Mouse (Mus musculus) small intestine, adult 2 months (tissue): ENCODE data around the gene Chil1. TPM values are rescaled to one million over a fixed set of nuclear protein-coding genes. Genes with fewer than 3 reads are reported as not detected.
A peak's percentile ranks its signal among the peaks of the same experiment; 100 is the strongest.

Experiments
- H3K27ac ChIP-seq: fragments of 200-500 bp; 2 replicates; pipeline ENCODE4 v1.5.1; 2012; ENCODE audit warnings: low read depth, low read length, control low read depth, inconsistent platforms; ENCODE audit not compliant: insufficient read depth
- H3K27me3 ChIP-seq: fragments of 200-500 bp; 2 replicates; pipeline ENCODE4 v1.6.1; 2012; ENCODE audit warnings: mild to moderate bottlenecking, moderate library complexity, low read length, inconsistent platforms; ENCODE audit not compliant: control insufficient read depth, insufficient read depth
- H3K36me3 ChIP-seq: fragments of 200-500 bp; 2 replicates; pipeline ENCODE4 v1.6.1; 2012; ENCODE audit warnings: mild to moderate bottlenecking, low read length, control low read depth, inconsistent platforms; ENCODE audit not compliant: control insufficient read depth, insufficient read depth
- H3K4me1 ChIP-seq: fragments of 200-500 bp; 2 replicates; pipeline ENCODE4 v1.6.1; 2012; ENCODE audit warnings: low read length, inconsistent platforms, mixed read lengths; ENCODE audit not compliant: control insufficient read depth, insufficient read depth, insufficient read length
- H3K4me3 ChIP-seq: fragments of 200-500 bp; 2 replicates; pipeline ENCODE4 v1.5.1; 2012; ENCODE audit warnings: low read depth, mild to moderate bottlenecking, control low read depth, inconsistent platforms, low read length, moderate library complexity
- CTCF ChIP-seq: fragments of 200-500 bp; IDR thresholded peaks from 2 replicates; pipeline ENCODE4 v1.5.1; 2012; ENCODE audit warnings: low read depth, mild to moderate bottlenecking, control low read depth, inconsistent platforms, low read length, moderate library complexity, mixed read lengths; ENCODE audit not compliant: insufficient replicate concordance, insufficient read length; ENCODE audit errors: extremely low read depth
- POLR2A ChIP-seq: fragments of 200-500 bp; IDR thresholded peaks from 2 replicates; pipeline ENCODE4 v1.6.1; 2012; ENCODE audit warnings: low read depth, mild to moderate bottlenecking, control low read depth, inconsistent platforms, low read length, moderate library complexity
- WGBS: fragments of 180-500 bp; shearing (Covaris S2); methylation state at CpG from one replicate; pipeline ENCODE4 v1.1.7; 2018; 5-methylcytosine and 5-hydroxymethylcytosine counted together
- polyA plus RNA-seq: library from polyadenylated mRNA; depleted of rRNA; stranded (reverse); fragments of >200 nt; gene quantifications from 2 replicates; pipeline ENCODE4 v1.2.3, GENCODE M21; 2012

Gene Chil1
- polyA plus RNA-seq, 1 experiment: 0.46 TPM

- Histone ChIP-seq H3K36me3 (no peaks in the 10 kb centered on the region), H3K27me3 (no peaks in the 10 kb centered on the region), H3K4me1 (peaks cover 5% of the 10 kb centered on the region; the same call in 1 of the 2 replicates), H3K27ac (no peak overlapping the region), H3K4me3 (no peak overlapping the region)
- TF ChIP-seq POLR2A (no peak), CTCF (no peak)
- 43% methylated on average over 7 of the region's 7 CpGs for WGBS
Observed at GRCm38 (mm10) chr1:134163476-134163875, 18.5 kb upstream of the Chil1 start.

- Histone ChIP-seq H3K36me3 (no peaks in the 10 kb centered on the region), H3K27ac (no peak overlapping the region), H3K27me3 (no peaks in the 10 kb centered on the region), H3K4me1 (peaks cover 10% of the 10 kb centered on the region; the same call in 1 of the 2 replicates), H3K4me3 (no peak overlapping the region)
- TF ChIP-seq CTCF (no peak), POLR2A (no peak)
- WGBS: 78% methylated on average over 4 of the region's 4 CpGs
Observed at GRCm38 (mm10) chr1:134164454-134164853, 17.5 kb upstream of the Chil1 start.

GRCm38 (mm10) chr1:134166547-134166946 lies 15.4 kb upstream of the Chil1 start:
- Histone ChIP-seq H3K4me3 (no peak overlapping the region), H3K36me3 (no peaks in the 10 kb centered on the region), H3K27me3 (no peaks in the 10 kb centered on the region), H3K4me1 (peaks cover 10% of the 10 kb centered on the region; the same call in 1 of the 2 replicates), H3K27ac (no peak overlapping the region)
- 92% methylated on average over 3 of the region's 3 CpGs for WGBS
- no peak for TF ChIP-seq CTCF
- no peak for TF ChIP-seq POLR2A

- H3K27me3 ChIP-seq: no peaks in the 10 kb centered on the region
- WGBS: 72% methylated on average over 14 of the region's 14 CpGs
- no peak for TF ChIP-seq CTCF
- no peak for TF ChIP-seq POLR2A
- no peak overlapping the region for H3K4me3 ChIP-seq
- peaks cover 10% of the 10 kb centered on the region; the same call in 1 of the 2 replicates for H3K4me1 ChIP-seq
- no peak overlapping the region for H3K27ac ChIP-seq
- no peaks in the 10 kb centered on the region for H3K36me3 ChIP-seq
Observed at GRCm38 (mm10) chr1:134167416-134168305, 14.3 kb upstream of the Chil1 start.

DNA sequence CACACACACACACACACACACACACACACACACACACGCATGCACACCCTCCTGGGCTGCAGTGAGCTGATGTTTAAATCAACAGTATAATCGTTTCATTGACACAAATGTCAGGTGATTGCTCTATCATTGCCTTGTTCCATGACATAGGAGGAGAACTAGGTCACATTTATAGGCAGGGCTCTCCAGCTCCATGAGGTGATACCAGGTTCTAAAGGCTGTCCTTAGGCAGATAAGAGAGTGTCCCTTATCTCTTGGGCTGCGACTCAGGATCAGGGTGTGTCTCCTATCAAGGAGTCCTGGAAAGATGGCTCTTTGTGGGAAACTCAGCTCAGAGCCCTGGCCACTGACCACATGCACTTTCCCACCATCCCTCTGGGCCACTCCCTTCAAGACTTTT lies 13.4 kb upstream of the Chil1 start:
- 23% methylated on average over 3 of the region's 3 CpGs for WGBS
- H3K27ac ChIP-seq: peak overlapping the region; percentile 4; the same call in 1 of the 2 replicates

DNA sequence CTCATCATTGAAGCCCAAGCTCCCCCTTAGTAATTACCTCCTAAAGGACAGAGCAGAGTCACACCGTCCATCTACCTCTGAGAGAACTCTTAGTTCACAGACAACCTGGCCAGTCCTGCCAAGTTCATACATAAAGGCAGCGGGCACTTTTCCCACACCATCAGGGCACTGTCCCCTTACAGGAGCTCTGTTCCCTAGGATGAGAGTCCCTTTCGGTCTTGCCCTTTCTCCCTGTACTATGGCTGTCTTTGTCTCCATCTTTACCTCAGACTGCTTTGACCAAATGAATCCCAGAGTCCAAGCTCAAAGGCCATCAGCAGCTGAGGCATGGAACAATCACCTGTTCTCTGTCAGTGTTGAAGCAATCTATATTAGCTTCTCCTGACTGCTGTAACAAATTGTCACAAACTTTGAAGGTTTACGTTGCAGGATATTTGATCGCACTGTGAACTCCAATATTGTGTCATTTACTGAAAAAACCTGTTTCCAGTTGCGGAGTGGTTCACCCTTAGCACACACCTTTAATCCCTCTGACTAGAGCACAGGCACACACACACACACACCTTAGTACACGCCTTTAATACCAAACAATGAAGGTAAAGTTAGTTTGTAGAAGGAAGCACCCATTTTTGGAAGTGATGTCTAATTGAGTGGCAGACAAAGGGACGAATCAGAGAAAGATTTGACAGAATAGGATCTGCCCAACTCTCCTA lies 12.8 kb upstream of the Chil1 start:
- TF ChIP-seq CTCF (no peak), POLR2A (no peak)
- 85% methylated on average over 8 of the region's 8 CpGs for WGBS
- H3K4me1 ChIP-seq: peaks cover 10% of the 10 kb centered on the region; the same call in 1 of the 2 replicates
- no peaks in the 10 kb centered on the region for H3K36me3 ChIP-seq
- no peaks in the 10 kb centered on the region for H3K27me3 ChIP-seq
- peak overlapping the region; percentile 4; the same call in 1 of the 2 replicates for H3K27ac ChIP-seq
- H3K4me3 ChIP-seq: no peak overlapping the region

More for the DNA sequence above, 13.4 kb upstream of the Chil1 start:
- Histone ChIP-seq H3K4me1 (peaks cover 10% of the 10 kb centered on the region; the same call in 1 of the 2 replicates), H3K27me3 (no peaks in the 10 kb centered on the region), H3K36me3 (no peaks in the 10 kb centered on the region), H3K4me3 (no peak overlapping the region)
- TF ChIP-seq CTCF: no peak
- TF ChIP-seq POLR2A: no peak

DNA sequence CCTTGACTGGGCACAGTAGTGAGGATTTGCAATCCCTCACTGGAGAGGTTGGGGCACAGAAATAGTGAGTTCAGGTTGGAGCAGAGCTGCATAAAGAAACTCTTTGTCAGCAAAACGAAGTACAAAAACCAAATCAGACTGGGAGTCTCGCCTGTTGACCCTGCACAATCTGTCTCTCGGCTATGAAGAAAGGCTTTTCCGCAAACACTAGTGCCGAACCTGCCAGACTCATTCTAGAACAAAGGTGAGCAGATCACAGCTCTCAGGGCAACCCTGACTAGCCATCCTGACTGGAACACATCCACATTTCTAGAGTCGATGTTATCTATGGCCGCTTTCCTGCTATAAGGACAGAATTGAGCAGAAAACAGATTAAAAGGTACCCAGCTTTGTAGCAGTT lies 8.9 kb upstream of the Chil1 start:
- H3K27ac ChIP-seq: no peak overlapping the region
- H3K4me1 ChIP-seq: peaks cover 9% of the 10 kb centered on the region; the same call in 1 of the 2 replicates
- H3K27me3 ChIP-seq: no peaks in the 10 kb centered on the region
- no peak overlapping the region for H3K4me3 ChIP-seq
- TF ChIP-seq CTCF (no peak), POLR2A (no peak)
- H3K36me3 ChIP-seq: no peaks in the 10 kb centered on the region
- 64% methylated on average over 7 of the region's 7 CpGs for WGBS
